Mouse (Mus musculus) lung, postnatal 0 days (tissue): ENCODE measurements around the gene Atpaf2. TPM values are rescaled to one million over a fixed set of nuclear protein-coding genes. Genes with fewer than 3 reads are reported as not detected.

Source experiments
- ATAC-seq: fragments of 200-750 bp; cut with Nextera tagmentation; 2 replicates; pipeline ENCODE4 v1.8.0; 2017; ENCODE audit warnings: moderate library complexity
- DNase-seq: peaks from one replicate; pipeline ENCODE4 v3.0.0-alpha.2; 2016; ENCODE audit warnings: low spot score
- H3K27ac ChIP-seq: fragments of 300-500 bp; sonication (generic); 2 replicates; pipeline ENCODE4 v1.5.1; 2014; ENCODE audit warnings: antibody characterized with exemption, mild to moderate bottlenecking, low read length, mixed read lengths
- H3K27me3 ChIP-seq: fragments of 300-500 bp; sonication (generic); replicated peaks from 2 replicates; pipeline ENCODE4 v1.6.1; 2014; ENCODE audit warnings: low read length, mixed read lengths; ENCODE audit not compliant: insufficient read depth
- H3K36me3 ChIP-seq: fragments of 300-500 bp; sonication (generic); 2 replicates; pipeline ENCODE4 v1.6.1; 2014; ENCODE audit warnings: low read length, mixed read lengths; ENCODE audit not compliant: insufficient read depth
- H3K4me1 ChIP-seq: fragments of 300-500 bp; sonication (generic); 2 replicates; pipeline ENCODE4 v1.6.1; 2014; ENCODE audit warnings: antibody characterized with exemption, low read depth, low read length, mixed read lengths; ENCODE audit not compliant: insufficient read depth
- H3K4me2 ChIP-seq: fragments of 300-500 bp; sonication (generic); replicated peaks from 2 replicates; pipeline ENCODE4 v1.6.1; 2014; ENCODE audit warnings: low read depth, mild to moderate bottlenecking, low read length, moderate library complexity, mixed read lengths
- H3K4me3 ChIP-seq: fragments of 300-500 bp; sonication (generic); 2 replicates; pipeline ENCODE4 v1.5.1; 2014; ENCODE audit warnings: low read depth, low read length
- H3K9ac ChIP-seq: fragments of 300-500 bp; sonication (generic); replicated peaks from 2 replicates; pipeline ENCODE4 v1.6.1; 2014; ENCODE audit warnings: low read depth, mild to moderate bottlenecking
- H3K9me3 ChIP-seq: fragments of 300-500 bp; sonication (generic); 2 replicates; pipeline ENCODE4 v1.6.1; 2016; ENCODE audit warnings: low read length, mixed read lengths
- CTCF ChIP-seq: IDR thresholded peaks from 2 replicates; pipeline ENCODE4 v1.5.1; 2016; ENCODE audit warnings: antibody characterized with exemption, mild to moderate bottlenecking
- EP300 ChIP-seq: IDR thresholded peaks from 2 replicates; pipeline ENCODE4 v1.6.1; 2016; ENCODE audit warnings: antibody characterized with exemption, mild to moderate bottlenecking, control low read depth
- WGBS: fragments of 180-500 bp; shearing (Covaris S2); extraction: QIAGEN DNeasy Blood & Tissue Kit; methylation state at CpG from one replicate; pipeline ENCODE4 v1.1.7; 2014; 5-methylcytosine and 5-hydroxymethylcytosine counted together
- polyA plus RNA-seq: library from polyadenylated mRNA; unstranded; fragments of >200 nt; fragmentation: Nextera tagmentation; extraction: Ambion mirVana; gene quantifications from 2 replicates; pipeline ENCODE4 v1.2.1, GENCODE M21; 2015

Atpaf2 gene
- polyA plus RNA-seq, 1 experiment from 2014 or later: 24.7 TPM

- Histone ChIP-seq H3K27ac (peak overlapping the region; percentile 14; the same call in 1 of the 2 replicates), H3K4me2 (no peak overlapping the region), H3K27me3 (no peaks in the 10 kb centered on the region), H3K4me1 (0 out of 2 replicates have a peak, but pooled peaks cover 3% of the 10 kb centered on the region), H3K4me3 (no peak overlapping the region), H3K9me3 (no peaks in the 10 kb centered on the region), H3K36me3 (no peaks in the 10 kb centered on the region), H3K9ac (0 out of 2 replicates have a peak overlapping the region, but pooled peaks have one; percentile 5)
- TF ChIP-seq EP300 (no peak), CTCF (no peak)
- DNase-seq (peak; percentile 18), ATAC-seq (no peak)
- WGBS: 52% methylated on average over 7 of the region's 7 CpGs
These were observed 59.7 kb downstream of the Atpaf2 start for GRCm38 (mm10) chr11:60358548-60358947.

- no peak overlapping the region for H3K27ac ChIP-seq
These were observed 61.1 kb downstream of the Atpaf2 start for GRCm38 (mm10) chr11:60357116-60357515.

GRCm38 (mm10) chr11:60355952-60356351 is 62.3 kb downstream of the Atpaf2 start:
- WGBS: 82% methylated on average over 2 of the region's 2 CpGs
- no peak overlapping the region for H3K9ac ChIP-seq
- no peak for DNase-seq
- H3K36me3 ChIP-seq: no peaks in the 10 kb centered on the region
- TF ChIP-seq CTCF (no peak), EP300 (no peak)
- no peak overlapping the region for H3K4me3 ChIP-seq
- H3K4me2 ChIP-seq: no peak overlapping the region
- no peaks in the 10 kb centered on the region for H3K9me3 ChIP-seq
- no peak overlapping the region for H3K27ac ChIP-seq
- H3K4me1 ChIP-seq: peaks cover 8% of the 10 kb centered on the region; the same call in 1 of the 2 replicates
- no peak for ATAC-seq
- H3K27me3 ChIP-seq: no peaks in the 10 kb centered on the region

More at GRCm38 (mm10) chr11:60357116-60357515, 61.1 kb downstream of the Atpaf2 start:
- no peak overlapping the region for H3K9ac ChIP-seq
- ATAC-seq (no peak), DNase-seq (no peak)
- H3K4me1 ChIP-seq: 0 out of 2 replicates have a peak, but pooled peaks cover 3% of the 10 kb centered on the region
- H3K9me3 ChIP-seq: no peaks in the 10 kb centered on the region
- 34% methylated on average over 1 of the region's 1 CpGs for WGBS
- no peak overlapping the region for H3K4me2 ChIP-seq
- H3K36me3 ChIP-seq: no peaks in the 10 kb centered on the region
- TF ChIP-seq CTCF (no peak), EP300 (no peak)
- no peaks in the 10 kb centered on the region for H3K27me3 ChIP-seq
- H3K4me3 ChIP-seq: no peak overlapping the region

- no peak for TF ChIP-seq CTCF
- no peak; the same call in 1 of the 2 replicates for TF ChIP-seq EP300
- no peaks in the 10 kb centered on the region for H3K36me3 ChIP-seq
- no peaks in the 10 kb centered on the region for H3K9me3 ChIP-seq
- peak within 1 kb of the TSS; percentile 68 for H3K4me3 ChIP-seq
- WGBS: under 1% methylated on average over 57 of the region's 57 CpGs
- peak within 1 kb of the TSS; percentile 88 for H3K27ac ChIP-seq
- H3K9ac ChIP-seq: peak within 1 kb of the TSS; percentile 77
- peak within 1 kb of the TSS; percentile 79 for H3K4me2 ChIP-seq
- ATAC-seq: peak; percentile 99
- peaks cover 8% of the 10 kb centered on the region; the same call in 1 of the 2 replicates for H3K4me1 ChIP-seq
- H3K27me3 ChIP-seq: no peaks in the 10 kb centered on the region
- peak; percentile 100 for DNase-seq
These were observed 65.5 kb downstream of the Atpaf2 start, which contains the start of the genes Tom1l2 and Drc3 for GRCm38 (mm10) chr11:60352559-60353411. Tom1l2 (minus strand) TSS chr11:60352905. Drc3 (plus strand) TSS chr11:60353329.

- H3K4me3 ChIP-seq: peak overlapping the region; percentile 68
- H3K9me3 ChIP-seq: no peaks in the 10 kb centered on the region
- no peaks in the 10 kb centered on the region for H3K27me3 ChIP-seq
- peak overlapping the region; percentile 88 for H3K27ac ChIP-seq
- peak overlapping the region; percentile 77 for H3K9ac ChIP-seq
- H3K36me3 ChIP-seq: no peaks in the 10 kb centered on the region
- DNase-seq (peak; percentile 61), ATAC-seq (no peak)
- H3K4me1 ChIP-seq: peaks cover 11% of the 10 kb centered on the region; the same call in 1 of the 2 replicates
- H3K4me2 ChIP-seq: peak overlapping the region; percentile 79
- 9% methylated on average over 11 of the region's 11 CpGs for WGBS
- peak; percentile 11; the same call in 1 of the 2 replicates for TF ChIP-seq CTCF
- no peak for TF ChIP-seq EP300
These were observed 66.3 kb downstream of the Atpaf2 start for GRCm38 (mm10) chr11:60351925-60352371.

- H3K27me3 ChIP-seq: no peaks in the 10 kb centered on the region
- no peaks in the 10 kb centered on the region for H3K36me3 ChIP-seq
- DNase-seq (peak; percentile 30), ATAC-seq (no peak)
- 37% methylated on average over 2 of the region's 2 CpGs for WGBS
- H3K4me3 ChIP-seq: 0 out of 2 replicates have a peak overlapping the region, but pooled peaks have one; percentile 68
- H3K4me2 ChIP-seq: peak overlapping the region; percentile 79
- H3K27ac ChIP-seq: peak overlapping the region; percentile 88; the same call in 1 of the 2 replicates
- no peaks in the 10 kb centered on the region for H3K9me3 ChIP-seq
- H3K9ac ChIP-seq: no peak overlapping the region
- H3K4me1 ChIP-seq: peaks cover 16% of the 10 kb centered on the region; the same call in 1 of the 2 replicates
- TF ChIP-seq CTCF (peak; percentile 32; the same call in 1 of the 2 replicates), EP300 (no peak)
These were observed 66.9 kb downstream of the Atpaf2 start for GRCm38 (mm10) chr11:60351388-60351787.

Other genes with a start within 250 kb of the Atpaf2 start
- gene Srebf1, start 195.9 kb downstream of the Atpaf2 start, polyA plus RNA-seq: 61.7 and 70.1 TPM in 2 replicates
- gene Tom1l2, start 65.6 kb downstream of the Atpaf2 start, polyA plus RNA-seq: 19.1 and 19.7 TPM in 2 replicates
- gene Drc3, start 65.1 kb downstream of the Atpaf2 start, polyA plus RNA-seq: 16.8 and 18.0 TPM in 2 replicates
- gene Gid4, start 1.3 kb downstream of the Atpaf2 start, polyA plus RNA-seq: 12.6 and 15.4 TPM in 2 replicates
- gene Drg2, start 36.1 kb upstream of the Atpaf2 start, polyA plus RNA-seq: 48.6 and 49.1 TPM in 2 replicates
- gene Myo15, start 50.9 kb upstream of the Atpaf2 start, polyA plus RNA-seq: 0.12 and 0.21 TPM in 2 replicates
- 36.5 and 40.5 TPM in 2 replicates for gene Alkbh5, start 117.9 kb upstream of the Atpaf2 start, polyA plus RNA-seq